Mouse (Mus musculus): ENCODE measurements at regions not wholly inside any gene's neighbourhood (a gene's known extent, or its start where the extent isn't known, plus 50 kb on each side); places are given as distances from the start of the nearest gene placed in this dataset.

- TF ChIP-seq POLR2A (IDR thresholded peaks at IDR 0.05; ENCODE audit: borderline replicate concordance, low read depth, low read length) (no peak), CTCF (IDR thresholded peaks at IDR 0.05; ENCODE audit: low read depth, low read length) (no peak)
These were observed 204.4 kb downstream of the Csl start for GRCm38 (mm10) chr10:99555021-99555420.

Data from bone marrow macrophage, adult 2 months (primary cell).